9 mouse cellular contexts compared by ENCODE assay signal in genomic region chr12:99306536-99307204, GRCm38 (mm10).
DNase-seq lines count a peak whose midpoint lies in the region; ATAC-seq and TF ChIP-seq lines count a peak whose summit lies in the region.
"Had no signal": no experiment of that assay in that cellular context is flagged by ENCODE, and none has a peak within 500 bp of the region (broad histone marks: within the 10 kb centered on the region; RNA-seq: fewer than 3 reads in every experiment).

No protein-coding gene starts in this region.

- H3K4me2 ChIP-seq in heart, embryonic 13.5 days = peak overlapping the region; percentile 64
- 0 out of 2 replicates have a peak overlapping the region, but pooled peaks have one; percentile 0 for H3K4me2 ChIP-seq in forebrain, embryonic 15.5 days (replicated peaks)
- no peak overlapping the region for H3K4me2 ChIP-seq in midbrain, postnatal 0 days (ENCODE audit: low read depth, low read length, poor library complexity, severe bottlenecking)

- H3K9ac ChIP-seq in heart, embryonic 13.5 days = peak overlapping the region; percentile 64
- no peak overlapping the region for H3K9ac ChIP-seq in forebrain, embryonic 15.5 days (replicated peaks)
- no peak overlapping the region for H3K9ac ChIP-seq in midbrain, postnatal 0 days (replicated peaks; ENCODE audit: low read length, poor library complexity, severe bottlenecking)

- intact Hi-C loops in heart, postnatal 25 days (cut with DNase I) = no loop called here

- no peaks in the 10 kb centered on the region for H3K9me3 ChIP-seq in heart, embryonic 13.5 days
- no peaks in the 10 kb centered on the region for H3K9me3 ChIP-seq in forebrain, embryonic 15.5 days
- no peaks in the 10 kb centered on the region for H3K9me3 ChIP-seq in midbrain, postnatal 0 days (ENCODE audit: low read length)

- H3K4me1 ChIP-seq in heart, embryonic 13.5 days = peaks cover 47% of the 10 kb centered on the region
- peaks cover 76% of the 10 kb centered on the region for H3K4me1 ChIP-seq in forebrain, embryonic 15.5 days
- H3K4me1 ChIP-seq in midbrain, postnatal 0 days (ENCODE audit: insufficient read depth, low read length) = peaks cover 16% of the 10 kb centered on the region

- TF ChIP-seq CTCF in midbrain, postnatal 0 days (IDR thresholded peaks at IDR 0.05) = no peak

- H3K27ac ChIP-seq in heart, embryonic 13.5 days (replicated peaks) = peak overlapping the region; percentile 92
- peak overlapping the region; percentile 79 for H3K27ac ChIP-seq in forebrain, embryonic 15.5 days (replicated peaks)
- H3K27ac ChIP-seq in midbrain, postnatal 0 days (ENCODE audit: low read depth, low read length) = peak overlapping the region; percentile 21; the same call in 1 of the 2 replicates

- no peaks in the 10 kb centered on the region for H3K36me3 ChIP-seq in heart, embryonic 13.5 days
- H3K36me3 ChIP-seq in forebrain, embryonic 15.5 days = no peaks in the 10 kb centered on the region
- H3K36me3 ChIP-seq in midbrain, postnatal 0 days (ENCODE audit: insufficient read depth, low read length) = no peaks in the 10 kb centered on the region

- H3K4me3 ChIP-seq in heart, embryonic 13.5 days = peak overlapping the region; percentile 21; the same call in 1 of the 2 replicates
- no peak overlapping the region for H3K4me3 ChIP-seq in forebrain, embryonic 15.5 days
- H3K4me3 ChIP-seq in midbrain, postnatal 0 days (ENCODE audit: low read depth, low read length) = no peak overlapping the region

- DNase-seq in heart, postnatal 25 days (ENCODE audit: low spot score) = no peak
- peak; percentile 26 for DNase-seq in lung, postnatal 10 days
- DNase-seq in lung, postnatal 36 days = no peak
- DNase-seq in midbrain, postnatal 0 days (ENCODE audit: low spot score) = no peak
- DNase-seq in right cerebral cortex, postnatal 14 days = no peak
- no peak for DNase-seq in left cerebral cortex, adult 8-10 months (ENCODE audit: low spot score in 2 of 2)
- DNase-seq: lung, adult 18-20 months had no signal

- ATAC-seq in heart, embryonic 13.5 days (ENCODE audit: extremely low read depth, insufficient number of reproducible peaks, low FRiP score, low TSS enrichment) = no peak
- peak; percentile 17; the same call in 1 of the 2 replicates for ATAC-seq in forebrain, embryonic 15.5 days (replicated peaks)
- no peak for ATAC-seq in midbrain, postnatal 0 days (ENCODE audit: low FRiP score)

- no peaks in the 10 kb centered on the region for H3K27me3 ChIP-seq in heart, embryonic 13.5 days (replicated peaks)
- no peaks in the 10 kb centered on the region for H3K27me3 ChIP-seq in forebrain, embryonic 15.5 days
- H3K27me3 ChIP-seq in midbrain, postnatal 0 days (ENCODE audit: insufficient read depth, low read length) = no peaks in the 10 kb centered on the region

- WGBS in heart, embryonic 13.5 days = 38% methylated on average over 6 of the region's 6 CpGs
- 37% methylated on average over 6 of the region's 6 CpGs for whole genome bisulfite sequencing in forebrain, embryonic 15.5 days
- WGBS in midbrain, postnatal 0 days = 47% methylated on average over 6 of the region's 6 CpGs

Comparison
In these comparisons a context has a peak if more than half of its experiments do, and no peak if none do; other contexts are left out.
1. H3K27ac ChIP-seq: peak in every context shown above with its lines; median percentile 92 in heart, embryonic 13.5 days; 79 in forebrain, embryonic 15.5 days; 21 in midbrain, postnatal 0 days.